Mouse (Mus musculus): ENCODE measurements around the gene Ttc4. TPM values are rescaled to one million over a fixed set of nuclear protein-coding genes. Genes with fewer than 3 reads are reported as not detected.

Ttc4 gene
- polyA plus RNA-seq, 1 experiment, result 41.3 TPM

GRCm38 (mm10) chr4:106676749-106677148, 2.0 kb downstream of the Ttc4 start:
- 0 out of 2 replicates have a peak, but pooled peaks cover 2% of the 10 kb centered on the region for H3K4me1 ChIP-seq (ENCODE audit: control insufficient read depth, insufficient read depth, low read length)
- H3K36me3 ChIP-seq (ENCODE audit: control insufficient read depth, insufficient read depth, low read length), result peaks cover 4% of the 10 kb centered on the region
- DNase-seq, result peak; percentile 76
- TF ChIP-seq CTCF (conservative IDR thresholded peaks at IDR 0.05; ENCODE audit: insufficient read depth, insufficient read length, low read depth, low read length) (no peak), POLR2A (IDR thresholded peaks at IDR 0.05; ENCODE audit: low read depth, low read length) (no peak)
- no peak overlapping the region for H3K4me3 ChIP-seq (ENCODE audit: insufficient read depth, low read depth, low read length)
- H3K27me3 ChIP-seq (replicated peaks; ENCODE audit: control insufficient read depth, insufficient read depth, low read length), result no peaks in the 10 kb centered on the region
- no peak overlapping the region for H3K27ac ChIP-seq (ENCODE audit: insufficient read depth, low read depth, low read length)
- WGBS, result 56% methylated on average over 5 of the region's 5 CpGs

- H3K27ac ChIP-seq (ENCODE audit: insufficient read depth, low read depth, low read length), result no peak overlapping the region
- WGBS, result 80% methylated on average over 2 of the region's 2 CpGs
These were observed 12.2 kb downstream of the Ttc4 start for GRCm38 (mm10) chr4:106666546-106666945.

GRCm38 (mm10) chr4:106665673-106666072, 13.1 kb downstream of the Ttc4 start:
- WGBS, result 66% methylated on average over 10 of the region's 10 CpGs
- DNase-seq, result no peak
- H3K4me3 ChIP-seq (ENCODE audit: insufficient read depth, low read depth, low read length), result no peak overlapping the region
- no peak overlapping the region for H3K27ac ChIP-seq (ENCODE audit: insufficient read depth, low read depth, low read length)
- H3K27me3 ChIP-seq (replicated peaks; ENCODE audit: control insufficient read depth, insufficient read depth, low read length), result no peaks in the 10 kb centered on the region
- no peak for TF ChIP-seq POLR2A (IDR thresholded peaks at IDR 0.05; ENCODE audit: low read depth, low read length)
- TF ChIP-seq CTCF (conservative IDR thresholded peaks at IDR 0.05; ENCODE audit: insufficient read depth, insufficient read length, low read depth, low read length), result no peak
- peaks cover 6% of the 10 kb centered on the region for H3K36me3 ChIP-seq (ENCODE audit: control insufficient read depth, insufficient read depth, low read length)
- peaks cover 4% of the 10 kb centered on the region; the same call in 1 of the 2 replicates for H3K4me1 ChIP-seq (ENCODE audit: control insufficient read depth, insufficient read depth, low read length)

More at GRCm38 (mm10) chr4:106666546-106666945, 12.2 kb downstream of the Ttc4 start:
- peaks cover 6% of the 10 kb centered on the region for H3K36me3 ChIP-seq (ENCODE audit: control insufficient read depth, insufficient read depth, low read length)
- no peak for DNase-seq
- H3K27me3 ChIP-seq (replicated peaks; ENCODE audit: control insufficient read depth, insufficient read depth, low read length), result no peaks in the 10 kb centered on the region
- H3K4me1 ChIP-seq (ENCODE audit: control insufficient read depth, insufficient read depth, low read length), result peaks cover 4% of the 10 kb centered on the region; the same call in 1 of the 2 replicates
- no peak for TF ChIP-seq POLR2A (IDR thresholded peaks at IDR 0.05; ENCODE audit: low read depth, low read length)
- H3K4me3 ChIP-seq (ENCODE audit: insufficient read depth, low read depth, low read length), result no peak overlapping the region

DNA sequence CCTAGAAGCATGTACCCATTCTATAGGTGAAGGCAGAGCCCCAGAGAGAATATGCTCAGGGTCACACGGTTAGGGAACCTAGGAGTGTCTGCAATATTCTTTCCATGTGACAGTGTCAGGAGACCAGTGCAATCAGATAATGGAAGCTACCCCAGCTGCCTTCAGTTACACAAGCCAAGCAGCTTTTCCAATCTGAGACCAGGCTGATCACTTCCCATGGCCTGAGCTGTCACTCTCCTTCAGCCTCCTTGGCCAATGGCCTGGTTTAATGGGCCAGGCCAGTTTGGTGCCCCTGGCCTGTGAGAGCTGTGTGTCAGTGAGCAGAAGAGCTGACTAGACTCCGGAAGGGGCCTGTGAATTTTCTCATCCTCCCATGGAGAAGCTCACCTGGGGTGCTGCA, 13.5 kb downstream of the Ttc4 start:
- H3K36me3 ChIP-seq (ENCODE audit: control insufficient read depth, insufficient read depth, low read length), result peaks cover 5% of the 10 kb centered on the region; the same call in 1 of the 2 replicates

GRCm38 (mm10) chr4:106664697-106665096, 14.0 kb downstream of the Ttc4 start:
- H3K4me1 ChIP-seq (ENCODE audit: control insufficient read depth, insufficient read depth, low read length), result peaks cover 4% of the 10 kb centered on the region; the same call in 1 of the 2 replicates
- no peak overlapping the region; the same call in 1 of the 2 replicates for H3K27ac ChIP-seq (ENCODE audit: insufficient read depth, low read depth, low read length)
- H3K36me3 ChIP-seq (ENCODE audit: control insufficient read depth, insufficient read depth, low read length), result peaks cover 2% of the 10 kb centered on the region; the same call in 1 of the 2 replicates
- H3K27me3 ChIP-seq (replicated peaks; ENCODE audit: control insufficient read depth, insufficient read depth, low read length), result no peaks in the 10 kb centered on the region
- DNase-seq, result peak; percentile 79
- H3K4me3 ChIP-seq (ENCODE audit: insufficient read depth, low read depth, low read length), result no peak overlapping the region
- 45% methylated on average over 6 of the region's 6 CpGs for WGBS
- no peak for TF ChIP-seq CTCF (conservative IDR thresholded peaks at IDR 0.05; ENCODE audit: insufficient read depth, insufficient read length, low read depth, low read length)
- no peak for TF ChIP-seq POLR2A (IDR thresholded peaks at IDR 0.05; ENCODE audit: low read depth, low read length)

More for the DNA sequence above, 13.5 kb downstream of the Ttc4 start:
- WGBS, result 58% methylated on average over 2 of the region's 2 CpGs
- Histone ChIP-seq H3K4me1 (ENCODE audit: control insufficient read depth, insufficient read depth, low read length) (peaks cover 4% of the 10 kb centered on the region; the same call in 1 of the 2 replicates), H3K27ac (ENCODE audit: insufficient read depth, low read depth, low read length) (no peak overlapping the region; the same call in 1 of the 2 replicates), H3K27me3 (replicated peaks; ENCODE audit: control insufficient read depth, insufficient read depth, low read length) (no peaks in the 10 kb centered on the region), H3K4me3 (ENCODE audit: insufficient read depth, low read depth, low read length) (no peak overlapping the region)
- TF ChIP-seq CTCF (conservative IDR thresholded peaks at IDR 0.05; ENCODE audit: insufficient read depth, insufficient read length, low read depth, low read length) (no peak), POLR2A (IDR thresholded peaks at IDR 0.05; ENCODE audit: low read depth, low read length) (no peak)
- DNase-seq, result peak; percentile 17

GRCm38 (mm10) chr4:106663956-106664470, 14.7 kb downstream of the Ttc4 start:
- WGBS, result 58% methylated on average over 5 of the region's 5 CpGs
- Histone ChIP-seq H3K27me3 (replicated peaks; ENCODE audit: control insufficient read depth, insufficient read depth, low read length) (no peaks in the 10 kb centered on the region), H3K4me1 (ENCODE audit: control insufficient read depth, insufficient read depth, low read length) (peaks cover 4% of the 10 kb centered on the region; the same call in 1 of the 2 replicates), H3K27ac (ENCODE audit: insufficient read depth, low read depth, low read length) (peak overlapping the region; percentile 6; the same call in 1 of the 2 replicates), H3K4me3 (ENCODE audit: insufficient read depth, low read depth, low read length) (no peak overlapping the region), H3K36me3 (ENCODE audit: control insufficient read depth, insufficient read depth, low read length) (no peaks in the 10 kb centered on the region; the same call in 1 of the 2 replicates)
- DNase-seq, result peak; percentile 20
- no peak for TF ChIP-seq POLR2A (IDR thresholded peaks at IDR 0.05; ENCODE audit: low read depth, low read length)
- no peak for TF ChIP-seq CTCF (conservative IDR thresholded peaks at IDR 0.05; ENCODE audit: insufficient read depth, insufficient read length, low read depth, low read length)

DNA sequence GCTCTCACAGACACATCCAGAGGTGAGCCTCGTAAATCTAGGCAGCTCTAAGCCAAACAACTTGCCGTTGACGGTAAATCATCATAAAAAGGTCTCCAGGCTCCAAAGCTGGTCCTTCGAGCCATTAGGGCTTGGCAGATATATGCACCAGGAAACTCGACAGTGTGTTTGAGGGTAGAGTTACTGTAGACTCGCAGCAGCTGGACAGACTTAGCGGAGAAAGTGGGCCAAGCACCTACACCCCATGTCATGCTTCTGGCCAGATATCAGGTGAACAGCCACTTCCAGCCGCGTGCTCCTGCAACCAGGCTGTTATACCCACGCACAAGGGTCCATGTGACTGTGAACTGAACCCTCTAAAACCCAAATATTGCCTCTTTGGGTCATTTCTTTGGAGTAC, 23.1 kb downstream of the Ttc4 start:
- H3K36me3 ChIP-seq (ENCODE audit: control insufficient read depth, insufficient read depth, low read length), result no peaks in the 10 kb centered on the region
- TF ChIP-seq CTCF (conservative IDR thresholded peaks at IDR 0.05; ENCODE audit: insufficient read depth, insufficient read length, low read depth, low read length) (no peak), POLR2A (IDR thresholded peaks at IDR 0.05; ENCODE audit: low read depth, low read length) (no peak)
- H3K27ac ChIP-seq (ENCODE audit: insufficient read depth, low read depth, low read length), result no peak overlapping the region
- no peak overlapping the region for H3K4me3 ChIP-seq (ENCODE audit: insufficient read depth, low read depth, low read length)
- no peaks in the 10 kb centered on the region for H3K27me3 ChIP-seq (replicated peaks; ENCODE audit: control insufficient read depth, insufficient read depth, low read length)
- H3K4me1 ChIP-seq (ENCODE audit: control insufficient read depth, insufficient read depth, low read length), result peaks cover 3% of the 10 kb centered on the region; the same call in 1 of the 2 replicates
- DNase-seq, result no peak
- WGBS, result 59% methylated on average over 10 of the region's 10 CpGs

Data from kidney, adult 2 months (tissue).